Mouse (Mus musculus) forebrain, postnatal 0 days (tissue): Measurements from ENCODE around the gene Cgnl1. TPM values are rescaled to one million over a fixed set of nuclear protein-coding genes. Genes with fewer than 3 reads are reported as not detected.

Source experiments
- ATAC-seq: fragments of 200-750 bp; cut with Nextera tagmentation; 2 replicates; pipeline ENCODE4 v1.8.0; 2017; ENCODE audit warnings: mild to moderate bottlenecking, moderate library complexity
- DNase-seq: peaks from one replicate; pipeline ENCODE4 v3.0.0-alpha.2; 2015
- H3K27ac ChIP-seq: fragments of 300-500 bp; sonication (generic); 2 replicates; pipeline ENCODE4 v1.5.1; 2014; ENCODE audit warnings: low read depth, mild to moderate bottlenecking, antibody characterized with exemption, low read length, moderate library complexity, mixed read lengths
- H3K27me3 ChIP-seq: fragments of 300-500 bp; sonication (generic); 2 replicates; pipeline ENCODE4 v1.6.1; 2014; ENCODE audit warnings: mild to moderate bottlenecking, low read length, mixed read lengths; ENCODE audit not compliant: insufficient read depth
- H3K36me3 ChIP-seq: fragments of 300-500 bp; sonication (generic); 2 replicates; pipeline ENCODE4 v1.6.1; 2014; ENCODE audit warnings: mild to moderate bottlenecking, moderate library complexity; ENCODE audit not compliant: insufficient read depth
- H3K4me1 ChIP-seq: fragments of 300-500 bp; sonication (generic); 2 replicates; pipeline ENCODE4 v1.6.1; 2014; ENCODE audit warnings: antibody characterized with exemption; ENCODE audit not compliant: insufficient read depth
- H3K4me2 ChIP-seq: fragments of 300-500 bp; sonication (generic); 2 replicates; pipeline ENCODE4 v1.6.1; 2014; ENCODE audit warnings: low read depth, mild to moderate bottlenecking, moderate library complexity
- H3K4me3 ChIP-seq: fragments of 300-500 bp; sonication (generic); 2 replicates; pipeline ENCODE4 v1.5.1; 2014; ENCODE audit warnings: low read depth, low read length, mixed read lengths
- H3K9ac ChIP-seq: fragments of 300-500 bp; sonication (generic); 2 replicates; pipeline ENCODE4 v1.6.1; 2014; ENCODE audit warnings: mild to moderate bottlenecking
- H3K9me3 ChIP-seq: fragments of 300-500 bp; sonication (generic); 2 replicates; pipeline ENCODE4 v1.6.1; 2016; ENCODE audit warnings: low read length
- CTCF ChIP-seq: sonication (generic); IDR thresholded peaks from 2 replicates; pipeline ENCODE4 v1.5.1; 2016; ENCODE audit warnings: antibody characterized with exemption, control low read depth, low read depth
- WGBS: fragments of 180-500 bp; shearing (Covaris S2); extraction: QIAGEN DNeasy Blood & Tissue Kit; methylation state at CpG from one replicate; pipeline ENCODE4 v1.1.7; 2014; 5-methylcytosine and 5-hydroxymethylcytosine counted together
- polyA plus RNA-seq: library from polyadenylated mRNA; unstranded; fragments of >200 nt; fragmentation: Nextera tagmentation; extraction: Ambion mirVana; gene quantifications from 2 replicates; pipeline ENCODE4 v1.2.1, GENCODE M21; 2015
- total RNA-seq: library from RNA; depleted of rRNA; stranded (reverse); fragments of >200 nt; gene quantifications from 2 replicates; pipeline ENCODE4 v1.2.3, GENCODE M21; 2014

Gene Cgnl1
- total and polyA plus RNA-seq, 2 experiments from 2014 or later, result 5.0 to 8.5 TPM

DNA sequence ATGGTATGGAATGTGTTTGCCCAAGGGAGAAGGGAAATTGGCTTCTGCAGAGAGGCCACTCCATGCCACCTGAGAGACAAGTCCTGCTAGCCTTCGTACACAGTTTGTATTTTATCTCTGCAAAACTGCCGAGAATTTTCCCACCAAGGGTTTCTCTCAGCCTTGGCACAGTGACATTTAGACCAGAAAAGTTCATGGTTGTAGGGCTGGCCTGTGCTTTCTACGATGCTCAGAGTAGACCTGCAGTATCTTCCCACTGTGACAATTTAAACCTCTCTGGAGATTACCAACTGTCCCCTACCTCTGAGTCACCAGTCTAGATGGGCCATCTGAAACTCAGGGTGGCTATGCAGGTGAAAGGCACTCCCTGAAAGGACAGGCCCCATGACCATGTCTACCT, 116.5 kb downstream of the Cgnl1 start:
- Histone ChIP-seq H3K4me1 (no peaks in the 10 kb centered on the region), H3K27me3 (no peaks in the 10 kb centered on the region), H3K27ac (no peak overlapping the region), H3K4me2 (no peak overlapping the region), H3K9ac (no peak overlapping the region), H3K9me3 (no peaks in the 10 kb centered on the region), H3K36me3 (no peaks in the 10 kb centered on the region), H3K4me3 (no peak overlapping the region)
- WGBS, result 87% methylated on average over 3 of the region's 3 CpGs
- no peak for TF ChIP-seq CTCF
- DNase-seq, result no peak
- no peak for ATAC-seq

DNA sequence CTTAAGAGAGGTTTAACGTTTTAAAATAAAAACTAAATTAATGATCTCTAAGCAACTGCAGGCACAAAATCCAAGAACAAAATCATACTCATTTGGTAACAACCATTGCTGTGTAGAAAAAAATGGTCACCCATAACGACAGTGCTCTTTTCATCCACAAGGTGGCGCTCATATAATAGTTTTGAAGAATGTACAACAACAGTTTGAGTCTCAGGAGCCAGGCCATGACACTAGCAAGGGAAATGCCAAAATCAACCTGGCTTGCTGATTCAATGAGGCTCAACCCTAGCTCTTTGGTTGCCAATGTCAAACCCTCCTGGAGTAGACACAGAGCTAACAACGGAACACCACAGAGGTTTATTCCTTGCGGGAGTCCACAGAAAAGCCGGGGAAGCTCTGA, 125.3 kb downstream of the Cgnl1 start:
- WGBS, result 33% methylated on average over 6 of the region's 6 CpGs
- no peak overlapping the region for H3K27ac ChIP-seq
- DNase-seq (peak; percentile 91), ATAC-seq (peak; percentile 55; the same call in 1 of the 2 replicates)
- TF ChIP-seq CTCF, result peak; percentile 92
- H3K9ac ChIP-seq, result no peak overlapping the region
- no peak overlapping the region for H3K4me3 ChIP-seq
- H3K9me3 ChIP-seq, result no peaks in the 10 kb centered on the region
- no peak overlapping the region for H3K4me2 ChIP-seq
- H3K27me3 ChIP-seq, result no peaks in the 10 kb centered on the region
- H3K36me3 ChIP-seq, result no peaks in the 10 kb centered on the region
- no peaks in the 10 kb centered on the region for H3K4me1 ChIP-seq

- no peak for ATAC-seq
- H3K4me2 ChIP-seq, result no peak overlapping the region
- 91% methylated on average over 4 of the region's 4 CpGs for WGBS
- H3K4me3 ChIP-seq, result no peak overlapping the region
- TF ChIP-seq CTCF, result no peak
- no peak overlapping the region for H3K27ac ChIP-seq
- H3K4me1 ChIP-seq, result no peaks in the 10 kb centered on the region
- H3K9me3 ChIP-seq, result no peaks in the 10 kb centered on the region
- no peaks in the 10 kb centered on the region for H3K36me3 ChIP-seq
- no peak overlapping the region for H3K9ac ChIP-seq
- no peak for DNase-seq
- no peaks in the 10 kb centered on the region for H3K27me3 ChIP-seq
Observed at GRCm38 (mm10) chr9:71643611-71644010, 127.8 kb downstream of the Cgnl1 start.

DNA sequence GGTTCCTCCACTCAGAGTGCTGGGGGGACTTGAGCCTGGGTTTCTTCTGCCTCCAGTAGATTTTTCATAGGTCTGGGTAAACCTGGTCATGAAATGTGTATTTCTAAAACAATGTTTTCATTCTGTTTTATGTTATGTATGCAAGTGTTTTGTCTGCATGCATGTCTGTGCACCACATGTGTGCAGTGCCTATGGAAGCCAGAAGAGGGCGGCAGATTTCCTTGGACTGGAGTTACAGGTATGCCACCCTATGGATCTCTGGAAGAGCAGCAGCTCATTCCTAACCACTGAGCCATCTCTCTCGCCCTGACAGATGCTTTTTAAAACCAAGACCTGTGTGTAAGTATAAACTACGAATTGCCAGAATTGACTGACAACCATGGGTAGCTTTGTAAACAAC, 129.1 kb downstream of the Cgnl1 start:
- WGBS, result 92% methylated on average over 3 of the region's 3 CpGs
- DNase-seq (no peak), ATAC-seq (no peak)
- Histone ChIP-seq H3K4me1 (no peaks in the 10 kb centered on the region), H3K4me3 (no peak overlapping the region), H3K9ac (no peak overlapping the region), H3K9me3 (no peaks in the 10 kb centered on the region), H3K27me3 (no peaks in the 10 kb centered on the region), H3K36me3 (no peaks in the 10 kb centered on the region), H3K27ac (no peak overlapping the region), H3K4me2 (no peak overlapping the region)
- TF ChIP-seq CTCF, result 0 out of 2 replicates have a peak, but pooled peaks have one; percentile 31

DNA sequence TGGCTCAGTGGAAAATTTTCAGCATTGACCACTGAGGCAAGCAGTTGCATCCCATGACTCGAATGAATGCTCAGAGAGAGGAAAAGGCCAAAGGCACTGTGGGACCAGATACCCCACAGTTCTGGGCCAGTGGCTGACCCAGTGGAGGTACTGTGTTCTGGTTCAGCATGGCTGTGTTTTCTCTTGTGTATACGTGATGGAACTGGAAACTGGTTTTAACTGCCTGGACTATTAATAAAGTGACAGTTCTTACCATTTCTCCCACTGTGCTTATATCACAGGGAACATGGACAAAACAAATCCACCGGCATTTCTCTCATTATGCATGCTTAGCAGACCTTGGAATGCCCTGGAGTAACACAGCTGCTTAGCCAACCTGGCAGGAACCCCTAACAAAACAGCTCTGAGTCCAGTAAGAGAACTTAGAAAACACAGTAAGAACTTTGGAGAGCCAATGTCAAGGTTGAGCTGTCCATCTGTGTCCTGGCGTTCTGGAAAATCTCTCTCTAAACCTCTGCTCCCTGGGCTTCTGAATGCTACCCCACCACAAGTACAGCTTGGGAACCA, 131.0 kb downstream of the Cgnl1 start:
- no peak overlapping the region for H3K4me2 ChIP-seq
- no peak for ATAC-seq
- no peak overlapping the region for H3K27ac ChIP-seq
- WGBS, result 70% methylated on average over 4 of the region's 4 CpGs
- no peak overlapping the region for H3K9ac ChIP-seq
- H3K27me3 ChIP-seq, result no peaks in the 10 kb centered on the region
- no peaks in the 10 kb centered on the region for H3K9me3 ChIP-seq
- H3K36me3 ChIP-seq, result no peaks in the 10 kb centered on the region
- no peak for DNase-seq
- no peak overlapping the region for H3K4me3 ChIP-seq
- no peaks in the 10 kb centered on the region for H3K4me1 ChIP-seq
- TF ChIP-seq CTCF, result no peak

DNA sequence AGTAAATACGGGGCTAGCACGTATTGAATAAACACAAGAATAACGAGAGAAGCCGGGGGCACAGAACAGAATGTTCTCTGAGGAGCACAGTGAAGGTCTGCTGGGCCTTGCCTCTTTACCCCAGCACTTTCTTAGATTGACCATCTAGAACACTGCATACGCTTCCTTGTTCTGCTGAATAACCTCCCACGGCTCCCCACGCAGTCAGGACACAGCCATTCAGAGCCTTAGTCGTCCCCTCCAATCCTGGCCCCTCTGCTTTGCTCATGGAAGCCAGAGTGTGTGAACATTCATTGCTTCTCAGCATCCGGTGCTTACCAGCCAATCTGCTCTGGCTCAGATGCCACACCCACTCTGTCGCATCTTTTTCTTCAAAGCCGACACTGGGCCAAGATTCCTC, 133.2 kb downstream of the Cgnl1 start:
- Histone ChIP-seq H3K4me3 (no peak overlapping the region), H3K27ac (no peak overlapping the region), H3K9ac (no peak overlapping the region), H3K36me3 (no peaks in the 10 kb centered on the region), H3K4me2 (no peak overlapping the region), H3K4me1 (no peaks in the 10 kb centered on the region), H3K9me3 (no peaks in the 10 kb centered on the region), H3K27me3 (no peaks in the 10 kb centered on the region)
- no peak for TF ChIP-seq CTCF
- ATAC-seq, result no peak
- 63% methylated on average over 11 of the region's 11 CpGs for WGBS
- no peak for DNase-seq

- no peaks in the 10 kb centered on the region for H3K36me3 ChIP-seq
- no peaks in the 10 kb centered on the region for H3K4me1 ChIP-seq
- H3K4me2 ChIP-seq, result no peak overlapping the region
- no peak overlapping the region for H3K4me3 ChIP-seq
- DNase-seq (peak; percentile 57), ATAC-seq (peak; percentile 83)
- no peaks in the 10 kb centered on the region for H3K27me3 ChIP-seq
- H3K9ac ChIP-seq, result no peak overlapping the region
- TF ChIP-seq CTCF, result no peak
- no peaks in the 10 kb centered on the region for H3K9me3 ChIP-seq
- WGBS, result 83% methylated on average over 1 of the region's 1 CpGs
- no peak overlapping the region for H3K27ac ChIP-seq
Observed at GRCm38 (mm10) chr9:71636854-71637253, 134.5 kb downstream of the Cgnl1 start.
